Mouse (Mus musculus): ENCODE results near the gene D630023F18Rik.

The D630023F18Rik gene

DNA sequence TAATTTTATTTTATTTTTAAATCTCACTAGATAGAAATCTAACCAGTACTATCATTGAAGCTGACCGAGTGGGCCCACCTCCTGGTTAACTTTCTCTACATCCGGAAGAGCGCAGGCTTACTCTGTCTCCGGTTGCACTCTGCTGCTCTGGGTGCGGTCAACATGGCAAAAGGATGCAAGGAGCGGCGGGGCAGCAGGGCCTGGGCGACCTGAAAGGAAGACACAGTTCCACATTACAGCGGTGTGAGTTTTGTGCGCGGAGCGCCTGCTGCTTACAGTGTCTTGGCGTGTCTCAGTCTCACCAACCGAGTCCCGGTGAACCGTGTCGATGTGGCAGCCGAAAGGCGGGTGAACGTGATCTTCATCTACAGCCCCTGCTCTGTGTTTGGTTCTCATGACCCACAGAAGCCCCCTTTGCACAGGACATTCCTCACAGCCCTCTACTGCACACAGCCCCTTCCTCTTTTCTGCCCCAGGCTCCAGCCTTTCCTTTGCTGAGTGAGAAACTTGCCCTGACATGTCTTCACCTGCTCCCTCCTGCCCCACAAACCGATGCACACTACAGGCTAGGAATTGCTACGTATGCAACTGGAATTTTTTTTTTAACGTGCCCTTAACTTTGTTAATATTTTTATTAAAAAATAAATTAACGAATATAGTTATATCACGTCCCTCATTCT is 13.1 kb downstream of the D630023F18Rik start:
- DNase-seq (ENCODE audit: low spot score) = no peak

DNA sequence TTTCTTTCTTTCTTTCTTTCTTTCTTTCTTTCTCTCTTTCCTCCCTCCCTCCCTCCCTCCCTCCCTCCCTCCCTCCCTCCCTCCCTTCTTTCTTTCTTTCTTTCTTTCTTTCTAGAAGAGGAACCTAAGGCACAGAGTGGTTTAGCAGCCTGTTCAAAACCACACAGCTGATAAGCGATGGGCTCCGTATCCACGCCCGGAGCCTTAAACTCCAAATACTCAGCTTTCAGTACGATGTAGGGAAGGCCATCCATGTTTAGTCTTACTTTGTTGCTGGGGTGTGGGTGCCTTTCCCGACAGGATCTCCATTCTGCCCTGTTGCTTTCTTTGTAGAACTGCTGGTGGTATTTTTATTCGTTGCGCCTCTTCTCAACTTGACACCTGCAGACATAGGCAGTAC is 13.8 kb downstream of the D630023F18Rik start:
- DNase-seq (ENCODE audit: low spot score) = no peak

DNA sequence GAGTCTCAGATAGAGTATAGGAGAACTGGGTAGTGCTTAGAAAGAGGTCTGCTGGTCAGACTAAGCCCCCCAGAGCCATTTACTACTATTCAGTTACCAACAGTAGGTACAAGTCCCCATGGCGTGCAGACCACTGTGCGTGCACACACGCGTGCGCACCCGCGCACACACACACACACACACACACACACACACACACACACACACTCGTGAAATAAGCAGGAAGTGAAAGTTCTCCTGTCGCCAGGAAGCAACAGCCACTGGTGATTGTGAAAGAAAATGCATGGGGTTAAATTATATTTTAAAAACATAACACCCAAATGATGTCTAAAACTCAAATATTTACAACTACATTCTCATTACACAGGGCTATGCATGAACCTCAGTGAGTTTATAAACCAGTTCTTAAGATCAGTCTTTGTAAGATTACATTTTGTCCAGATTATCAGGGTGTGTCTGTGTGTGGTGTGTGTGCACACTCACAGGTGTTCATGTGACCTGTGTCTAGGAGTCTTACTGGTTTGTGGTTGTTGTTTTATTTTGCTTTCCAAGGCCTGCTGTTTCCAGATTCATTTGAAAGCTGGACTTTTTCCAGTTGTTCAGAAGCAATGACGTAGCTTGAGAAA is 15.2 kb downstream of the D630023F18Rik start:
- DNase-seq (ENCODE audit: low spot score) = no peak

DNA sequence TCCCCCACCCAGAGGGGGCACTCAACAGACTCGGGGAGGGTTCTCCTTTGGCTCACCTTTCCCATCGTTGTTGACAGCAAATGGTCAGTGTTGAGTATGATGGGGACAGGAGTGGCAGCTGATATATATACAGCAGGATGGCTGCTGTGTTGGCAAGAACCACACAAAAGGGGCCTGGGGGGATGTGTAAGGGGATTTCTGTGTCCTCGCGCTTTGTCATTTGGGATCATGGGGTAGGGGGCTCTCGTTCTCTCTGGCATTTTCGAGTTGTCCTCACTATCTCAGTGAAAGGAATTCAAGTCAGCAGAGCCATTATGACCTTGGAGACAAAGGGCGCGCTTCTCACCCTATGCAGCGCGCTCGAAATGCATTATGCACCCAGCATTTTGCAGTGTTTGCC is 19.7 kb downstream of the D630023F18Rik start, which contains the start of gene Cryga:
Cryga (minus strand) TSS at position 101 of the 400 bp plus-strand sequence.
- no peak for DNase-seq (ENCODE audit: low spot score)

DNA sequence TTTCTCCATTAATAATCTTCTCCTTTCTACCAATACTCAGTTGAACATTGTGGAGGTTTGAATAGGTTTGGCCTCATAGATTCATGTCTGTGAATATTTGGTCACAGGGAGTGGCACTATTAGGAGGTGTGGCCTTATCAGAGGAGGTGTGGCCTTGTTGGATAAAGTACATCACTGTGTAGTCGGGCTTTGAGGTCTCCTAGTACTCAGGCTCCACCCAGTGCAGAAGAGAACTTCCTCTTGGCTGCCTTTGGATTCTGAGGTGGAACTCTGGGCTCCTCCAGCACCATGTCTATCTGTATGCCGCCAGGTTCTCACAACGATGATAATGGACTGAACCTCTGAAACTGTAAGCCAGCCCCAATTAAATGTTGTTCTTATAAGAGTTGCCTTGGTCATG is 26.1 kb downstream of the D630023F18Rik start:
- DNase-seq (ENCODE audit: low spot score) = no peak

DNA sequence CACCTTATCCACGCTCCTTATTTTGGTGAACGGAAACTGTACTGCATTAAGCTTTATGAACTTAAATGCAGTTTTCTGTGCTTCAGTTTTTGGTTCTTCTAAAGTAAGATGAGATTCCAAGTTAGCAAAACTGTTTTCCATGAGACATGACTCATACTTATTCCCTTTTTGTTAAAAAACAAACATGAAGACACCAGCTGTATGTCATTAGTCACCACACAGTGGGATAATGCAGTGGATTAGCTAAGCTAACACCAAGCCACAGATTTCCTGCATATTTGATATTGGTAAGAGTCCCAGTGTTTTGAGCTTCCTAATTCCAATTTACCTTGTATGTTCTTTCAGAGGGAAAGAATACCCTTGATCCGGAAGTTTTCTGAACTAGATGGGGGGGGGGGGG is 31.4 kb downstream of the D630023F18Rik start:
- no peak for DNase-seq (ENCODE audit: low spot score)

DNA sequence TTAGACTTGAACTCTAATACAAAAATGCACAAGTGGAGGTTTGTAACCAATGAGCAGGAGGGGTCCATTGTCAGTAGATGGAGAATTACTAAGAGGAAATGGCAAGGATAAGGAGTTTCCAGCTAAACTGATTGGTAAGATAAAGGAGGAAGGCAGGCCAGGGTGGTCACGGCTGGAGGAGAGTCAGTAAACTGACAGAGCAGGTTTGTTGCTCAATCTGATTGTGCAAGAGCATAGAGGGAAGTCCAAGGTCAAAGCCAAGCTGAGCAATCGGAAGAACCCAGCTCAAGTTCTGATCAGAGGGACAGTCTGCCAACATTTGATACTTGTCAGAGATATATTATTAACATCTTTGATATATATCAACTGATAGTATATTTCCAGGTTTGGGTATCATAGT is 32.6 kb downstream of the D630023F18Rik start:
- DNase-seq (ENCODE audit: low spot score) = no peak

DNA sequence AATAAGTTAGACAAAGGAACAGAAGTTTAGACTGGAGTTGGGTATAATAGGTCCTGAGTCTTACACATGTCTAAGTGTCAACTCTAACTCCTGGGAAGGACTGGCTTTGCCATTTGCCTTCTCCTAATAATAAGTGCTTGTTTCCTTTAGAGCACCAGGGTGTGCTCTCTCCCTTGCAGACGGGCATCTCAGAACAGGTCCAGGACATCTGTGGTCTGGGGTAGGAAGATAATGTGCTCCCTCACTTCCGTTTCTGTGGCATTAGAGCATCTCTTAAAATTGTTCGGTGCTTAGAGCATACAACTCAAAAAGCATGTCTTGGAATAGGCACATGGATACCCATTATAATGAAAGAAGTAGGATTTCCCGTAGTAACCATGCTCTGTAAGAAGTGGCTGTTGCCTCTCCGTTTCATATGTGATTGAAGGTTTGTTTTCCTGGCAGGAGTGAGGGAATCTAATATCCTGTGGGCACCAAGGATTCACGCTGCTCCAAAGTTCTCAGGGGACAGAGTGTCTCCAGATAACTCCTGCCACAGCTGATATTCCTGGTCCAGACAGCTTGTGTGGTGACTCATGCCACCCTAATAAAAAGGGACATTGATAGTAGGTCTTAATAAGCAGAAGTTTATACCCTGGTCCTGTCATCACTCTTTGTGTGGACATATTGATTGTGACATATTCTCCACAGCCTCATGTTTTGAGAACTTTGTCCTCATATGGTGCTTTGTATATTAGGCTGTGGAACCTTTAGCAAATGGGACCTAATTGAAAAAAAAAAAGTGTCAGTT is 34.3 kb downstream of the D630023F18Rik start:
- no peak for DNase-seq (ENCODE audit: low spot score)

DNA sequence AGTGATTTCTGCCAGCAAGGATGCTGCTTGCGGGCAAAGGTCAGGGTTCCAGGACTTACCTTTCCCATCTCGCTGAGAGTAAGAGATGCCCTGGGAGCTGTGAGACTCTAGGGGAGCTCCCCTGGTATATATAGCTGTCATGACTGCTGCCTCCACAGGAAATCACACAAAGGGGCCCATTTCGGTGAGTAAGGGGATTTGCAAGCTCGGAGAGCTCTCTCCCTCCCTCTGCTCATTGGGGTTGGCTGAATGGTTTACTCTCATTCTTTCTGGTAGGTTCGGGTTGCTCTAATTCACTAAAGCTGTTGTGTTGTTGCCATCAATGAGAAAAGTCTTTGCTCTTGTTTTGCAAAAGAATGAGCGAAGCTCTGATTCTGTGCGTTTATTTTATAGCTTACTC is 40.8 kb downstream of the D630023F18Rik start, which contains the start of gene Crygb:
Crygb (minus strand) TSS at position 101 of the 400 bp plus-strand sequence.
- no peak for DNase-seq (ENCODE audit: low spot score)

DNA sequence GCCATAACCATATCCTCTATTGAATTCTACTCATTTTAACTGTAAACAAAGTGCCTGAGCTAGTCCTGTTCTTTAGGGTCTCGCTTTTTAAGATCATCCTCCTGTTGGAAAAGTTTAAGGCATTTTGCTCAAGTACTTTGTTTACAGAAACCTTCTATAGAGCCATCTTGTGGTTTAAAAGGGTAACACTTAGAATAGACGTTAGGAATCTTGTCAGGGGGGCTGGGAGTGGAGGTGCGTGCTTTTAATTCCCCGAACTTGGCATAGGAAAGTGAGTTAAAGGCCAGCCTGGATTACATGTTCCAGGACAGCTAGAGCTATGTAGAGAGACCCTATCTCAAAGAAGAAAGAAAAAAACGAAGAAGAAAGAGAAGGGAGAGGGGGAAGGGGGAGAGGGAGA is 47.4 kb downstream of the D630023F18Rik start:
- no peak for DNase-seq (ENCODE audit: low spot score)

DNA sequence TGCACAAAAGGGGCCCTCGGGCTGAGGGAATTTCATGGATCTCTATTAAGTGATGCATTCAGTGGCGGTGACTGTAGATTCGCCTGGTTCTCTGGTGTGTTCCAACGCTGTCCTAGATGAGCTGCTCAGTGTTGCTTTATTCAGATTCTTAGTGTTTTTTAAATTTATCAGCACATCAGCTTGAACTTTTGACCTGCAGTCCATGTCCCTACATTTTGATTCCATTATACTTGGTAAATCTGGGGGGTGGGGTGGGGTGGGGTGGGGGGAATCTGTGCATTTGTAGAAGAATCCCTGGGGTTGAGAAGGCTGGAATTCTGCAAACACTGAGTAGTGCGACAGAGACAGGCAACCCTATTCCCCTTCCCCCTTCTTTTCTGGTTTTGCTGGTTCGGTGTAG is 49.4 kb downstream of the D630023F18Rik start, which contains the start of gene Crygc:
Crygc (minus strand) TSS at position 101 of the 400 bp plus-strand sequence.
- no peak for DNase-seq (ENCODE audit: low spot score)

DNA sequence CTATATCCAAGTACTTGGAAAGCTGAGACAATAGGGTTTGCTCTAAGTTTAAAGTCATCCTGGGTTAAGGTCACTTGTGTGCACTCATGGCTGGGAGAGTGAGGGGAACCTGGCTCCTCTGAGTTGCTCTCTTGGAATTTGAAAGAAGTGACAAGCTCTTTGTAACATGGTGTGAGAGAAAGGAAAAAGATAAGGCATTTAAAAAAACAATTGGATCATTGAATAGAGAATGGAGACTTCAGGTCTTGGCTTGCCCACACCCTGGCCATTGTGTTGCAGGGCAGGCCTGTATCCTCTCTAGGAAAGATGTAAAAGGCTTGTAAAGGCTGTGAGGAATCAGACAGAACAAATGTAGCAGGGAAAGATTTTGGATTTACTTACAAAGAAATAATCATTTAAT is 55.2 kb downstream of the D630023F18Rik start:
- no peak for DNase-seq (ENCODE audit: low spot score)

DNA sequence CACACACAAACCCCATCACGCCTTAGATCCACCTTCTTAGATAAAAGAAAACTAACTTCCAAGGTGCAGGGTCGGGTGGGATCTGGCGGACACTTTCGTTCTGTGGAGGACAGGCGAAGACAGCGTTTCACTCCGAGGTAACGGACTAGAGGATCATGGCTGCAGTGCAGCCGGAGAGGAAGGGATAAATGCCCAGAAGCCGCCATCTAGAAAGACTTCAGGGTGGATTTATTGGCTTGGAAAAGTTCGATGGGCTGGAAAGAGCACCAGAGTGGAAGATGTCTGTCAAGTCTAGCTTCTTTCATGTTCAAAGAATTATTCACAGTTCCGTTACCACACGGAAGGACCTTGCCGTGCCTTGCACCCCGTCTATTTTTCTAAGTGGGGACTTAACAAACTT is 58.8 kb downstream of the D630023F18Rik start:
- no peak for DNase-seq (ENCODE audit: low spot score)

DNA sequence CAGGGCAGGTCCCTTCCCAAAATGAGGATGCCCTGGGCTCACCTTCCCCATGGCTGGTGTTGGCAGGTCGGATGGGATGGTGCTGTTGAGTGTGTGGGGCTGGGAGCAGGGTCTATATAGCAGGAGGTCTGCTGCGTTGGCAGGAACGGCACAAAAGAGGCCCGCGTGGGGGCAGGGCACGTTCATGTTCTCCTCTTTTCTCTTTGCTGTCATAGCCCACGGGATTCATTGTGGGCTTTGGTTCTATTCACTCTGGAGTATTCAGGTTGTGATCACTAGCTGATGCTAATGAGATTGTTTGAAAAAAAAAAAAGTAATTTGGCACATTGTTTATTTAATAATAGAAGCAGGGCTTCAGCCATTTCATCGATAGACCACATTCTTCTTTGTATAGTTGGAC is 59.7 kb downstream of the D630023F18Rik start, which contains the start of gene Crygd:
Crygd (minus strand) TSS at position 101 of the 400 bp plus-strand sequence.
- no peak for DNase-seq (ENCODE audit: low spot score)
